Mouse (Mus musculus) liver, adult 2 months (tissue): Measurements from ENCODE around the gene Edf1. TPM values are rescaled to one million over a fixed set of nuclear protein-coding genes. Genes with fewer than 3 reads are reported as not detected.
A peak's percentile ranks its signal among the peaks of the same experiment; 100 is the strongest.

Experiments
- DNase-seq: peaks from one replicate; pipeline ENCODE4 v3.0.0-alpha.2; 2011; ENCODE audit warnings: low read depth, low spot score; ENCODE audit errors: extremely low read depth
- H3K27ac ChIP-seq: fragments of 200-500 bp; replicated peaks from 2 replicates; pipeline ENCODE4 v1.5.1; 2012; ENCODE audit warnings: low read depth, mild to moderate bottlenecking, control low read depth, inconsistent platforms, low read length; ENCODE audit not compliant: insufficient read depth
- H3K27me3 ChIP-seq: fragments of 200-500 bp; 2 replicates; pipeline ENCODE4 v1.6.1; 2012; ENCODE audit warnings: mild to moderate bottlenecking, moderate library complexity, low read length, inconsistent platforms; ENCODE audit not compliant: control insufficient read depth, insufficient read depth
- H3K36me3 ChIP-seq: fragments of 200-500 bp; 2 replicates; pipeline ENCODE4 v1.6.1; 2012; ENCODE audit warnings: low read length, inconsistent platforms; ENCODE audit not compliant: control insufficient read depth, insufficient read depth
- H3K4me1 ChIP-seq: fragments of 200-500 bp; 2 replicates; pipeline ENCODE4 v1.6.1; 2011; ENCODE audit warnings: low read length; ENCODE audit not compliant: control insufficient read depth, insufficient read depth
- H3K4me3 ChIP-seq: fragments of 200-500 bp; 2 replicates; pipeline ENCODE4 v1.5.1; 2011; ENCODE audit warnings: low read depth, mild to moderate bottlenecking, control low read depth, low read length, moderate library complexity; ENCODE audit not compliant: insufficient read depth
- H3K79me2 ChIP-seq: fragments of 200-500 bp; 2 replicates; pipeline ENCODE4 v1.6.1; 2012; ENCODE audit warnings: inconsistent platforms, mild to moderate bottlenecking, low read length, moderate library complexity; ENCODE audit not compliant: control insufficient read depth, insufficient read depth
- H3K9ac ChIP-seq: fragments of 200-500 bp; 2 replicates; pipeline ENCODE4 v1.6.1; 2012; ENCODE audit warnings: low read depth, mild to moderate bottlenecking, control low read depth, inconsistent platforms, low read length
- CTCF ChIP-seq: fragments of 200-500 bp; IDR thresholded peaks from 2 replicates; pipeline ENCODE4 v1.5.1; 2011; ENCODE audit warnings: low read depth, low read length, control low read depth
- POLR2A ChIP-seq: fragments of 200-500 bp; IDR thresholded peaks from 2 replicates; pipeline ENCODE4 v1.6.1; 2011; ENCODE audit warnings: low read length, control low read depth; ENCODE audit not compliant: insufficient read depth; ENCODE audit errors: extremely low read depth
- WGBS: fragments of 180-500 bp; shearing (Covaris S2); methylation state at CpG from one replicate; pipeline ENCODE4 v1.1.7; 2018; 5-methylcytosine and 5-hydroxymethylcytosine counted together
- polyA plus RNA-seq: library from polyadenylated mRNA; depleted of rRNA; stranded (reverse); fragments of >200 nt; gene quantifications from 2 replicates; pipeline ENCODE4 v1.2.3, GENCODE M21; 2012; rRNA removed
- total RNA-seq: library from RNA; depleted of rRNA; stranded (reverse); fragments of >200 nt; gene quantifications from 2 replicates; pipeline ENCODE4 v1.2.3, GENCODE M21; 2014; rRNA removed

The Edf1 gene
- total and polyA plus RNA-seq, 2 experiments: 153 to 247 TPM

- Histone ChIP-seq H3K9ac (no peak overlapping the region), H3K4me1 (no peaks in the 10 kb centered on the region), H3K27ac (no peak overlapping the region), H3K79me2 (no peaks in the 10 kb centered on the region), H3K36me3 (peaks cover 41% of the 10 kb centered on the region), H3K4me3 (no peak overlapping the region), H3K27me3 (no peaks in the 10 kb centered on the region)
- WGBS: 67% methylated on average over 2 of the region's 2 CpGs
- TF ChIP-seq POLR2A (no peak), CTCF (no peak)
- DNase-seq: peak; percentile 26
Observed at GRCm38 (mm10) chr2:25600037-25600436, 42.4 kb downstream of the Edf1 start.

- Histone ChIP-seq H3K27ac (no peak overlapping the region), H3K4me1 (peaks cover 8% of the 10 kb centered on the region; the same call in 1 of the 2 replicates), H3K9ac (no peak overlapping the region), H3K36me3 (peaks cover 22% of the 10 kb centered on the region), H3K4me3 (no peak overlapping the region), H3K27me3 (no peaks in the 10 kb centered on the region), H3K79me2 (peaks cover 12% of the 10 kb centered on the region; the same call in 1 of the 2 replicates)
- 89% methylated on average over 5 of the region's 5 CpGs for WGBS
- DNase-seq: no peak
- TF ChIP-seq CTCF: no peak
- no peak for TF ChIP-seq POLR2A
Observed at GRCm38 (mm10) chr2:25602526-25602925, 44.9 kb downstream of the Edf1 start.

- TF ChIP-seq POLR2A: peak; percentile 73
- TF ChIP-seq CTCF: no peak
- WGBS: under 1% methylated on average over 80 of the region's 80 CpGs
- Histone ChIP-seq H3K4me1 (peaks cover 11% of the 10 kb centered on the region; the same call in 1 of the 2 replicates), H3K36me3 (no peaks in the 10 kb centered on the region), H3K4me3 (peak within 1 kb of the TSS; percentile 97), H3K79me2 (peaks cover 20% of the 10 kb centered on the region; the same call in 1 of the 2 replicates), H3K27ac (peak within 1 kb of the TSS; percentile 88), H3K27me3 (no peaks in the 10 kb centered on the region), H3K9ac (peak within 1 kb of the TSS; percentile 99)
- peak; percentile 60 for DNase-seq
Observed at GRCm38 (mm10) chr2:25607761-25608622, 50.3 kb downstream of the Edf1 start, which contains the start of gene Rabl6. Gene Rabl6, minus strand, starts transcription at chr2:25608521.

GRCm38 (mm10) chr2:25608671-25609070, 51.0 kb downstream of the Edf1 start:
- Histone ChIP-seq H3K36me3 (no peaks in the 10 kb centered on the region), H3K9ac (no peak overlapping the region), H3K27ac (no peak overlapping the region), H3K4me1 (peaks cover 11% of the 10 kb centered on the region; the same call in 1 of the 2 replicates), H3K4me3 (peak overlapping the region; percentile 97; the same call in 1 of the 2 replicates), H3K27me3 (no peaks in the 10 kb centered on the region), H3K79me2 (peaks cover 20% of the 10 kb centered on the region; the same call in 1 of the 2 replicates)
- no peak for TF ChIP-seq POLR2A
- no peak for TF ChIP-seq CTCF
- WGBS: 61% methylated on average over 10 of the region's 10 CpGs
- no peak for DNase-seq

Other genes starting within 250 kb of the Edf1 start
Only the 30 nearest of the 33 such genes appear.
- 26.9 and 30.1 TPM in 2 replicates for gene Dpp7, start 201.5 kb upstream of the Edf1 start, total RNA-seq
- gene Dpp7, start 201.5 kb upstream of the Edf1 start, polyA plus RNA-seq: 28.6 and 45.1 TPM in 2 replicates
- gene Uap1l1, start 192.2 kb upstream of the Edf1 start, total RNA-seq: 3.3 and 5.4 TPM in 2 replicates
- 3.0 and 8.1 TPM in 2 replicates for gene Uap1l1, start 192.2 kb upstream of the Edf1 start, polyA plus RNA-seq
- gene Sapcd2, start 185.5 kb upstream of the Edf1 start, total RNA-seq: 0.47 TPM in 1 of 2 replicates, not detected in the other
- gene Sapcd2, start 185.5 kb upstream of the Edf1 start, polyA plus RNA-seq: not detected in 2 replicates
- gene Entpd2, start 162.0 kb upstream of the Edf1 start, total RNA-seq: 0.87 and 0.92 TPM in 2 replicates
- 5.6 and 9.7 TPM in 2 replicates for gene Entpd2, start 162.0 kb upstream of the Edf1 start, polyA plus RNA-seq
- 1.7 and 3.6 TPM in 2 replicates for gene Npdc1, start 158.5 kb upstream of the Edf1 start, total RNA-seq
- gene Npdc1, start 158.5 kb upstream of the Edf1 start, polyA plus RNA-seq: 8.4 and 8.9 TPM in 2 replicates
- 0.13 TPM in 1 of 2 replicates, not detected in the other for gene Fut7, start 134.6 kb upstream of the Edf1 start, total RNA-seq
- 0.07 and 0.21 TPM in 2 replicates for gene Fut7, start 134.6 kb upstream of the Edf1 start, polyA plus RNA-seq
- 11.1 and 13.4 TPM in 2 replicates for gene Abca2, start 129.1 kb upstream of the Edf1 start, total RNA-seq
- 40.9 and 48.7 TPM in 2 replicates for gene Abca2, start 129.1 kb upstream of the Edf1 start, polyA plus RNA-seq
- 0.18 and 0.54 TPM in 2 replicates for gene Clic3, start 101.0 kb upstream of the Edf1 start, total RNA-seq
- 6.2 and 9.2 TPM in 2 replicates for gene Clic3, start 101.0 kb upstream of the Edf1 start, polyA plus RNA-seq
- gene Paxx, start 96.8 kb upstream of the Edf1 start, total RNA-seq: 30.6 and 36.8 TPM in 2 replicates
- gene Paxx, start 96.8 kb upstream of the Edf1 start, polyA plus RNA-seq: 173 and 181 TPM in 2 replicates
- 7.7 and 8.9 TPM in 2 replicates for gene Ptgds, start 87.8 kb upstream of the Edf1 start, total RNA-seq
- 18.7 and 40.2 TPM in 2 replicates for gene Ptgds, start 87.8 kb upstream of the Edf1 start, polyA plus RNA-seq
- gene Lcn12, start 63.9 kb upstream of the Edf1 start, total RNA-seq: 0.40 TPM in 1 of 2 replicates, not detected in the other
- gene Lcn12, start 63.9 kb upstream of the Edf1 start, polyA plus RNA-seq: 0.25 and 0.27 TPM in 2 replicates
- 18.6 and 24.0 TPM in 2 replicates for gene Fbxw5, start 57.1 kb upstream of the Edf1 start, total RNA-seq
- gene Fbxw5, start 57.1 kb upstream of the Edf1 start, polyA plus RNA-seq: 18.8 and 19.4 TPM in 2 replicates
- 589 and 721 TPM in 2 replicates for gene C8g, start 56.1 kb upstream of the Edf1 start, total RNA-seq
- 881 and 939 TPM in 2 replicates for gene C8g, start 56.1 kb upstream of the Edf1 start, polyA plus RNA-seq
- gene Traf2, start 10.9 kb upstream of the Edf1 start, total RNA-seq: 4.0 and 5.2 TPM in 2 replicates
- 7.0 and 9.9 TPM in 2 replicates for gene Traf2, start 10.9 kb upstream of the Edf1 start, polyA plus RNA-seq
- 7.5 and 7.8 TPM in 2 replicates for gene Mamdc4, start 17.0 kb downstream of the Edf1 start, total RNA-seq
- 1.5 and 2.0 TPM in 2 replicates for gene Mamdc4, start 17.0 kb downstream of the Edf1 start, polyA plus RNA-seq
- 6.7 and 8.2 TPM in 2 replicates for gene Phpt1, start 17.4 kb downstream of the Edf1 start, total RNA-seq
- 38.3 and 39.4 TPM in 2 replicates for gene Phpt1, start 17.4 kb downstream of the Edf1 start, polyA plus RNA-seq
- gene Ajm1, start 23.9 kb downstream of the Edf1 start, total RNA-seq: not detected in 2 replicates
- gene Ajm1, start 23.9 kb downstream of the Edf1 start, polyA plus RNA-seq: 0.06 and 0.07 TPM in 2 replicates
- 11.7 and 15.4 TPM in 2 replicates for gene Rabl6, start 50.7 kb downstream of the Edf1 start, total RNA-seq
- 20.6 and 29.6 TPM in 2 replicates for gene Rabl6, start 50.7 kb downstream of the Edf1 start, polyA plus RNA-seq
- gene Ccdc183, start 59.8 kb downstream of the Edf1 start, total RNA-seq: under 0.01 and 0.07 TPM in 2 replicates
- 0.06 TPM in 1 of 2 replicates, not detected in the other for gene Ccdc183, start 59.8 kb downstream of the Edf1 start, polyA plus RNA-seq
- 40.0 and 40.9 TPM in 2 replicates for gene Tmem141, start 64.2 kb downstream of the Edf1 start, total RNA-seq
- gene Tmem141, start 64.2 kb downstream of the Edf1 start, polyA plus RNA-seq: 28.5 and 30.9 TPM in 2 replicates
- gene Fcna, start 70.2 kb downstream of the Edf1 start, total RNA-seq: 35.4 and 63.2 TPM in 2 replicates
- 27.1 and 36.5 TPM in 2 replicates for gene Fcna, start 70.2 kb downstream of the Edf1 start, polyA plus RNA-seq
- not detected in 2 replicates for gene Lcn8, start 95.3 kb downstream of the Edf1 start, total RNA-seq
- not detected in 2 replicates for gene Lcn8, start 95.3 kb downstream of the Edf1 start, polyA plus RNA-seq
- not detected in 2 replicates for gene Lcn5, start 100.1 kb downstream of the Edf1 start, total RNA-seq
- gene Lcn5, start 100.1 kb downstream of the Edf1 start, polyA plus RNA-seq: not detected in 2 replicates
- gene Lcn6, start 118.9 kb downstream of the Edf1 start, total RNA-seq: not detected in 2 replicates
- gene Lcn6, start 118.9 kb downstream of the Edf1 start, polyA plus RNA-seq: not detected in 2 replicates
- not detected in 2 replicates for gene Lcn10, start 124.9 kb downstream of the Edf1 start, total RNA-seq
- gene Lcn10, start 124.9 kb downstream of the Edf1 start, polyA plus RNA-seq: not detected in 2 replicates
- not detected in 2 replicates for gene Obp2a, start 142.2 kb downstream of the Edf1 start, total RNA-seq
- not detected in 2 replicates for gene Obp2a, start 142.2 kb downstream of the Edf1 start, polyA plus RNA-seq
- gene Bmyc, start 148.9 kb downstream of the Edf1 start, total RNA-seq: 1.0 and 1.9 TPM in 2 replicates
- 4.7 and 6.8 TPM in 2 replicates for gene Bmyc, start 148.9 kb downstream of the Edf1 start, polyA plus RNA-seq
- gene Obp2b, start 179.2 kb downstream of the Edf1 start, total RNA-seq: not detected in 2 replicates
- gene Obp2b, start 179.2 kb downstream of the Edf1 start, polyA plus RNA-seq: not detected in 2 replicates
- gene Lcn3, start 207.7 kb downstream of the Edf1 start, total RNA-seq: not detected in 2 replicates
- not detected in 2 replicates for gene Lcn3, start 207.7 kb downstream of the Edf1 start, polyA plus RNA-seq
- not detected in 2 replicates for gene Lcn11, start 219.2 kb downstream of the Edf1 start, total RNA-seq
- gene Lcn11, start 219.2 kb downstream of the Edf1 start, polyA plus RNA-seq: not detected in 2 replicates